Comparison of ENCODE assay signal across 10 mouse cellular contexts in genomic region chr1:92079982-92080537, GRCm38 (mm10).
A peak's percentile ranks its signal among the peaks of the same experiment; 100 is the strongest.
DNase-seq lines count a peak whose midpoint lies in the region; ATAC-seq and TF ChIP-seq lines count a peak whose summit lies in the region.
"Had no signal": no experiment of that assay in that cellular context is flagged by ENCODE, and none has a peak within 500 bp of the region (broad histone marks: within the 10 kb centered on the region; RNA-seq: fewer than 3 reads in every experiment).

No protein-coding gene starts in this region.

- no peak for TF ChIP-seq CTCF in lung, postnatal 0 days (IDR thresholded peaks at IDR 0.05)

- no peaks in the 10 kb centered on the region for H3K9me3 ChIP-seq in lung, postnatal 0 days (ENCODE audit: low read length)
- H3K9me3 ChIP-seq in forebrain, embryonic 10.5 days, result no peaks in the 10 kb centered on the region

- no peaks in the 10 kb centered on the region for H3K36me3 ChIP-seq in lung, postnatal 0 days (ENCODE audit: insufficient read depth, low read length)
- no peaks in the 10 kb centered on the region for H3K36me3 ChIP-seq in forebrain, embryonic 10.5 days (replicated peaks)

- H3K4me1 ChIP-seq in lung, postnatal 0 days (ENCODE audit: insufficient read depth, low read depth, low read length), result no peaks in the 10 kb centered on the region; the same call in 1 of the 2 replicates
- peaks cover 34% of the 10 kb centered on the region for H3K4me1 ChIP-seq in forebrain, embryonic 10.5 days

- H3K27me3 ChIP-seq in lung, postnatal 0 days (replicated peaks; ENCODE audit: insufficient read depth, low read length), result no peaks in the 10 kb centered on the region
- H3K27me3 ChIP-seq in forebrain, embryonic 10.5 days (ENCODE audit: poor library complexity, severe bottlenecking), result no peaks in the 10 kb centered on the region

- no peak overlapping the region for H3K4me3 ChIP-seq in lung, postnatal 0 days (ENCODE audit: low read depth, low read length)
- H3K4me3 ChIP-seq in forebrain, embryonic 10.5 days, result no peak overlapping the region

- no peak overlapping the region for H3K27ac ChIP-seq in lung, postnatal 0 days (ENCODE audit: low read length)
- no peak overlapping the region for H3K27ac ChIP-seq in forebrain, embryonic 10.5 days

- TF ChIP-seq EP300 in lung, postnatal 0 days (IDR thresholded peaks at IDR 0.05), result no peak

- 74% methylated on average over 11 of the region's 11 CpGs for WGBS in lung, postnatal 0 days
- WGBS in forebrain, embryonic 10.5 days, result 93% methylated on average over 11 of the region's 11 CpGs

- peak; percentile 43 to 47 for DNase-seq in lung, adult 18-20 months
- no peak for DNase-seq in lung, postnatal 0 days (ENCODE audit: low spot score)
- DNase-seq in forelimb bud, embryonic 11.5 days (ENCODE audit: low read depth, low spot score), result peak; percentile 34
- DNase-seq in thymus, postnatal 4 days, result peak; percentile 79
- no peak for DNase-seq in left cerebral cortex, adult 9 months (ENCODE audit: low spot score in 2 of 2)
- no peak for DNase-seq in layer of hippocampus, adult 9-10 months (ENCODE audit: low spot score)
- DNase-seq in forebrain, embryonic 10.5 days (ENCODE audit: extremely low spot score, low spot score), result no peak
- DNase-seq: gastrocnemius, postnatal 10 days; right cerebral cortex, postnatal 14 days had no signal

- ATAC-seq in lung, postnatal 0 days, result no peak; the same call in 1 of the 2 replicates
- ATAC-seq in megakaryocyte-erythroid progenitor cell, adult 5-6 weeks (replicated peaks; ENCODE audit: low FRiP score, low TSS enrichment, poor library complexity, severe bottlenecking), result peak; percentile 77

- H3K4me2 ChIP-seq in lung, postnatal 0 days (replicated peaks; ENCODE audit: low read depth, low read length), result no peak overlapping the region

- no peak overlapping the region for H3K9ac ChIP-seq in lung, postnatal 0 days (replicated peaks; ENCODE audit: low read depth)

Comparison
In these comparisons a context has a peak if more than half of its experiments do, and no peak if none do; other contexts are left out.
1. DNase-seq: peak in lung, adult 18-20 months (2 of 2), forelimb bud, embryonic 11.5 days (single experiment) and thymus, postnatal 4 days (single experiment); none in lung, postnatal 0 days (single experiment), left cerebral cortex, adult 9 months (0 of 2), layer of hippocampus, adult 9-10 months (single experiment) and forebrain, embryonic 10.5 days (single experiment).